Mouse (Mus musculus) ZHBTc4 (cell line): ENCODE measurements around the gene Ptchd4.
A peak's percentile ranks its signal among the peaks of the same experiment; 100 is the strongest.

Experiments used
- DNase-seq: peaks from one replicate; pipeline ENCODE4 v3.0.0-alpha.2; 2011; ENCODE audit warnings: low read depth, low spot score

The Ptchd4 gene

GRCm38 (mm10) chr17:42315669-42316611 lies at the start of gene Ptchd4:
Ptchd4 (plus strand) TSS chr17:42315947.
- DNase-seq = peak; percentile 59

- DNase-seq = no peak
Observed at GRCm38 (mm10) chr17:42276861-42277260, 38.9 kb upstream of the Ptchd4 start.

GRCm38 (mm10) chr17:42284391-42284790 lies 31.4 kb upstream of the Ptchd4 start:
- DNase-seq = no peak

GRCm38 (mm10) chr17:42286255-42286654 lies 29.5 kb upstream of the Ptchd4 start:
- no peak for DNase-seq

GRCm38 (mm10) chr17:42290341-42290740 lies 25.4 kb upstream of the Ptchd4 start:
- no peak for DNase-seq

- DNase-seq = peak; percentile 52
Observed at GRCm38 (mm10) chr17:42291793-42292192, 24.0 kb upstream of the Ptchd4 start.

- no peak for DNase-seq
Observed at GRCm38 (mm10) chr17:42297986-42298385, 17.8 kb upstream of the Ptchd4 start.

- DNase-seq = no peak
Observed at GRCm38 (mm10) chr17:42299681-42300080, 16.1 kb upstream of the Ptchd4 start.

- no peak for DNase-seq
Observed at GRCm38 (mm10) chr17:42303062-42303577, 12.6 kb upstream of the Ptchd4 start.

- no peak for DNase-seq
Observed at GRCm38 (mm10) chr17:42304262-42304661, 11.5 kb upstream of the Ptchd4 start.

GRCm38 (mm10) chr17:42307001-42307400 lies 8.7 kb upstream of the Ptchd4 start:
- peak; percentile 58 for DNase-seq

- no peak for DNase-seq
Observed at GRCm38 (mm10) chr17:42310136-42310535, 5.6 kb upstream of the Ptchd4 start.

- DNase-seq = peak; percentile 48
Observed at GRCm38 (mm10) chr17:42316612-42316982, 850 bp downstream of the Ptchd4 start.

GRCm38 (mm10) chr17:42335787-42336186 lies 20.0 kb downstream of the Ptchd4 start:
- DNase-seq = no peak

- no peak for DNase-seq
Observed at GRCm38 (mm10) chr17:42336571-42336970, 20.8 kb downstream of the Ptchd4 start.

- DNase-seq = no peak
Observed at GRCm38 (mm10) chr17:42346027-42346426, 30.3 kb downstream of the Ptchd4 start.

GRCm38 (mm10) chr17:42358481-42358880 lies 42.7 kb downstream of the Ptchd4 start:
- no peak for DNase-seq

- DNase-seq = no peak
Observed at GRCm38 (mm10) chr17:42363085-42363710, 47.5 kb downstream of the Ptchd4 start.

GRCm38 (mm10) chr17:42364716-42365115 lies 49.0 kb downstream of the Ptchd4 start:
- no peak for DNase-seq

- no peak for DNase-seq
Observed at GRCm38 (mm10) chr17:42374881-42375280, 59.1 kb downstream of the Ptchd4 start.

GRCm38 (mm10) chr17:42393086-42393485 lies 77.3 kb downstream of the Ptchd4 start:
- no peak for DNase-seq

GRCm38 (mm10) chr17:42395299-42395698 lies 79.6 kb downstream of the Ptchd4 start:
- DNase-seq = no peak

GRCm38 (mm10) chr17:42418449-42418848 lies 102.7 kb downstream of the Ptchd4 start:
- DNase-seq = no peak
